Mouse (Mus musculus): ENCODE measurements around the gene Tma7. TPM values are rescaled to one million over a fixed set of nuclear protein-coding genes. Genes with fewer than 3 reads are reported as not detected.

Tma7 gene
- total RNA-seq, 2 experiments from 2014 or later = 348 to 352 TPM

- intact Hi-C loops (cut with DNase I) = no loop called here
- peak in 1 of 2 experiments; percentile 29 for DNase-seq (ENCODE audit: low spot score in 2 of 2)
These were observed 22.6 kb upstream of the Tma7 start for GRCm38 (mm10) chr9:109105011-109105410.

DNA sequence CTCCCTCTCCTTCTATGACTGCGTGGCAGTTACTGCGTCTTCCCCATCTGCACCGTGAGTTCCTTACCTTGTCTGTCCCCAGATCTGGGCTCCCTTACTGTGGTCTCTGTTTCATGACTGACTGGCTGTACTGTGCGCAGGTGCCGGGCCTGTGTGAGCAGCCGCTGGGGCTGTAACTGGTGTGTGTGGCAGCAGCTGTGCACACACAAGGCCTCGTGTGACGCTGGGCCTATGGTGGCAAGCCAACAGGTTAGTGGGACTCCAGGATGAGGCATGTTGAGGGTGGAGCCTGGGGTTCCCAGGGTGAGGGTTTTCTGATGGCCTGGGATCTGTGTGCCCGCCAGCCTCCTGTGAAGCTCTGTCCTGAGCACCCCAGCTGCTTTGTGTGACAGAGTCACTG, 21.7 kb upstream of the Tma7 start:
- DNase-seq (ENCODE audit: low spot score in 2 of 2) = no peak
- intact Hi-C loops (cut with DNase I) = no loop called here

DNA sequence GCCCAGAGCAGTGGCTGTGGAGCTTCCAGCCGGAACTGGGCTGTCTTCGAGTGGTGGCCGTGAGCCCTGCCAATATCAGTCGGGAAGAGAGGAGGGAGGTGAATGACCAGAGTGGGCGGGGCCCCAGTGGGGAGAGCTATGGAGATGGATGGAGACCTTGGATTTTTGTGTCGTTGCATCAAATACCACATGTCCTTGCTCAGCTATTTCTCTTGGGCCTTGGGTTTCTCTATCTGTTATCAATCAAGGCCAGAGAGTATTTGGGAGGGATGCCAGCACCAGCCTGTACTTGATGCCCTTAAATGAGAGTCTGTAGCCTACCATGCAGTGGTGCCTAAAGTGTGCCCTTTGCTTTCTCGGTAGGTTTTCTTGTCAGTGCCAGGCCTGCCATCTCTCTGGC, 20.9 kb upstream of the Tma7 start:
- intact Hi-C loops (cut with DNase I) = no loop called here
- DNase-seq (ENCODE audit: low spot score in 2 of 2) = no peak

DNA sequence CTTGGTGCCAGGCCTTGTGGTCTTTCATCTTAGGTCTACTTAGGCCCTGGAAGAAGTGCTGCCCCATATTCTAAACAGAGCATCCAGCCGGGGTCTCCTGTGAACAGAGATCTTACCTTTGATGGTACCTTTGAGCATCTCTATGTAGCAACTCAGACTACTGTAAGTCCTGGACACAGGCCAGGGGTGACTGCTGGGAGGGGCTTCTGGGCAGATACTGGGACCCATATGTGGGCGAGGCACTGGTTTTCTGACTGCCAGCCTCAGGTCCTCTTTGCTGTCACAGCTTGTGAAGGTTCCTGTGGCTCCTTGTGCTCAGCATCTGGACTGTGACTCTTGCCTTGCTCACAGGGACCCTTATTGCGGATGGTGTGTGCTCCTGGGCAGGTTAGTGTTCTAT, 20.2 kb upstream of the Tma7 start:
- no peak for DNase-seq (ENCODE audit: low spot score in 2 of 2)
- intact Hi-C loops (cut with DNase I) = no loop called here

GRCm38 (mm10) chr9:109101933-109102445, 19.6 kb upstream of the Tma7 start:
- intact Hi-C loops (cut with DNase I) = no loop called here
- DNase-seq (ENCODE audit: low spot score in 2 of 2) = no peak

DNA sequence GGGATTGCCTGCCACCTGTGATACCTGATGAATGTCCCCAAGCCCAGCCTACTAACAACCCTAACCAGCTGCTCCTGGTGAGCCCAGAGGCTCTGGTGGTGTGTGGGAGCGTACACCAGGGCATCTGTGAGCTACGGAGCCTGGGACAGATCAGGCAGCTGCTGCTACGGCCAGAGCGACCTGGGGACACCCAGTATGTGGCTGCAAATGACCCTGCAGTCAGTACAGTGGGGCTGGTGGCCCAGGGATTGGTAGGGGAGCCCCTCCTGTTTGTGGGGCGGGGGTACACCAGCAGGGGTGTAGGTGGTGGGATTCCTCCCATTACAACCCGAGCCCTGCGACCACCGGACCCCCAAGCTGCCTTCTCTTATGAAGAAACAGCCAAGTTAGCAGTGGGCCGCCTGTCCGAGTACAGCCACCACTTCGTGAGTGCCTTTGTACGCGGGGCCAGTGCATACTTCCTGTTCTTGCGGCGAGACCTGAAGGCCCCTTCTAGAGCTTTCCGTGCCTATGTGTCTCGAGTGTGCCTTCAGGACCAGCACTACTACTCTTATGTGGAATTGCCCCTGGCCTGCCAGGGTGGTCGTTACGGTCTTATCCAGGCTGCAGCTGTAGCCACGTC, 18.0 kb upstream of the Tma7 start:
- DNase-seq (ENCODE audit: low spot score in 2 of 2) = no peak
- intact Hi-C loops (cut with DNase I) = no loop called here

GRCm38 (mm10) chr9:109098969-109099368, 16.6 kb upstream of the Tma7 start:
- peak; percentile 26 to 31 for DNase-seq (ENCODE audit: low spot score in 2 of 2)
- intact Hi-C loops (cut with DNase I) = loop anchor here (10.0 kb wide), 1 partner anchor 736 kb away; the partner anchor contains the start of gene Nme6

GRCm38 (mm10) chr9:109098366-109098765, 16.0 kb upstream of the Tma7 start:
- intact Hi-C loops (cut with DNase I) = loop anchor here (10.0 kb wide), 1 partner anchor 736 kb away; the partner anchor contains the start of gene Nme6
- no peak for DNase-seq (ENCODE audit: low spot score in 2 of 2)

GRCm38 (mm10) chr9:109097831-109098230, 15.4 kb upstream of the Tma7 start:
- peak; percentile 54 to 58 for DNase-seq (ENCODE audit: low spot score in 2 of 2)
- intact Hi-C loops (cut with DNase I) = loop anchor here (10.0 kb wide), 1 partner anchor 737 kb away; the partner anchor contains the start of gene Nme6

GRCm38 (mm10) chr9:109097291-109097690, 14.9 kb upstream of the Tma7 start:
- DNase-seq (ENCODE audit: low spot score in 2 of 2) = no peak
- intact Hi-C loops (cut with DNase I) = loop anchor here (10.0 kb wide), 1 partner anchor 738 kb away; the partner anchor contains the start of gene Nme6

DNA sequence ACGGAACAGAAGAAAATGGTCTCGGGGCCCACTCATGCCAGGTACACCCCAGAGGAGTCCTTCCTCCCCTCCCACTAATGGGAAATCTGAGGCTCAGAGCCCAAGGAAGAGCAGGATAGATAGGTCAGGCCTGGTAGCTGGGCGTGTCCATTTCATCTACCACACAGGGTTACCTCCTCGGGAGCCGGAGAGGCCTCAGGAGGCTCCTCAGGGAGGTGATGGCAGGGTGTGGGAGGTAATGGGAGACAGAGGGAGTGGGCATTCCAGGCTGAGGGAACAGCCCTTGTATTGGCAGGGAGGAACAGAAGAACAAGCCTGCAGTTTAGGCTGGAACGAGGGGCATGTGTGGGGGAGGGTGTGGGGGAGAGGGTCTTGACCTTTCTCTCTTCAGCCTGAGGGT, 14.5 kb upstream of the Tma7 start:
- intact Hi-C loops (cut with DNase I) = loop anchor here (10.0 kb wide), 1 partner anchor 738 kb away; the partner anchor contains the start of gene Nme6
- DNase-seq (ENCODE audit: low spot score in 2 of 2) = no peak

DNA sequence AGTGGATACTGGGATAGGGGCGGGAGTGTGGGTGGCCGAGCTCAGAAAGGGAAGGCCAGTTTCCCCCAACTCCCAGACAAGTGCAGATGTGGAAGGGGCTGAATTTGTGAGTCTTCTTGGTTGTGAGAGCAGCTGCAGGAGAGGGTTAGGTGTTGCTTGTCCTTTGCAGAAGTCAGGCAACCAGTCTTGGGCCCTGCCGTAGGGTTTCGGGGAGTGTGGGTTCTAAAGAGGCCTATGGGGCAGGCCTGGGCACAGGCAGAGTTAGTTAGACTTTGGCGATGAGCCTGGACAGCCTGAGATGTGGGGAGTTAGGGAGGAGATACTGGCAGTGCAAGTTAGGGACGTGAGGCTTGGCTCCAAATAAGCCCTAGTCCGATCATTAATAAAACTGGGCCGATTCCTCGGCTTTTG, 13.9 kb upstream of the Tma7 start:
- no peak for DNase-seq (ENCODE audit: low spot score in 2 of 2)
- intact Hi-C loops (cut with DNase I) = loop anchor here (10.0 kb wide), 1 partner anchor 739 kb away; the partner anchor contains the start of gene Nme6

DNA sequence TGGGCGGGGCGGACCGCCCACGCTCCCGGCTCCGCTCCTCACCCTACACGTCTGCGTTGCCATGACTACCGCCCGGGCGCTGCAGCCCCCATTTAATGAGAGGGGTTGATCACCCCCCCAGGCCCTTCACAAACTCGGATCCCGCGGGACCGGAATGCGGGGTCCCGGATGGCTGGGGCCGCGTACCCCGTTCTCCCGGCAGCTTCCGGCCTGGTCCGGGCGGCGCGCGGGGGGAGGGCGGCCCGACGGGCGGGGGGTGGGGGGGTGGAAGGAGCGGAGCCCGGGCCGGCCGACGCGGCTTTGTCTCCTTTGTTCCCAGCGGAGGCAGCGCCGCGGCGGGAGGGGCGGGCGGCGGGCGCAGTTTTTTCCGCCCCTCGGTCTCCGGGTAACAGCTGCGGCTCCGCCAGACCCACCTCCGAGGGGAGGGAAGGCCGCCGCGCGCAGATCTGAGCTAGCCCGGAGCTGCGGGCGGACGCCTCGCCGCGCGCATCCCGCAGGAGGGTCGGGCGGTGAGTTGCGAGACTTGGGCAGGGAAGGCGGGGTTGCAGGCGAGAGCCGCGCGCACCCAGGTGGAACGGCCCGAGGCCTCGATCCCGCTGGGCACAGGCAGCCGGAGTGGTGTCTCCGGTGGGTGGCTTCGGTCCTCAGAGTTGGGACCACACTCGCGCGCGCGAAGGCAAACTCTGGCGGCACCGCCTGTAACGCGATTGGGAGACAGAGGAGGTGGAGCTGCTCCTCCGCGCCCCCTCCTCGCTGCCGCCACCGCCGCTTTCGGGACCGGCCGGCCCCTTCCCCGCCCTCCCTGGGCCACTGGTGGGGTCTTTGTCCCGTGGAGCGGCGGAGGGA, 13.0 kb upstream of the Tma7 start, which contains the start of gene Plxnb1:
Plxnb1 (plus strand) TSS at position 253 of the 846 bp plus-strand sequence.
- intact Hi-C loops (cut with DNase I) = loop anchor here (10.0 kb wide), 1 partner anchor 739 kb away; the partner anchor contains the start of gene Nme6
- DNase-seq (ENCODE audit: low spot score in 2 of 2) = peak; percentile 69 to 71

- intact Hi-C loops (cut with DNase I) = loop anchor here (10.0 kb wide), 1 partner anchor 740 kb away; the partner anchor contains the start of gene Nme6
- no peak for DNase-seq (ENCODE audit: low spot score in 2 of 2)
These were observed 12.3 kb upstream of the Tma7 start for GRCm38 (mm10) chr9:109094553-109095136.

- no peak for DNase-seq (ENCODE audit: low spot score in 2 of 2)
- intact Hi-C loops (cut with DNase I) = loop anchor here (10.0 kb wide), 1 partner anchor 741 kb away; the partner anchor contains the start of gene Nme6
These were observed 11.6 kb upstream of the Tma7 start for GRCm38 (mm10) chr9:109093786-109094552.

GRCm38 (mm10) chr9:109092799-109093198, 10.4 kb upstream of the Tma7 start:
- DNase-seq (ENCODE audit: low spot score in 2 of 2) = no peak
- intact Hi-C loops (cut with DNase I) = loop anchor here (10.0 kb wide), 1 partner anchor 742 kb away; the partner anchor contains the start of gene Nme6

DNA sequence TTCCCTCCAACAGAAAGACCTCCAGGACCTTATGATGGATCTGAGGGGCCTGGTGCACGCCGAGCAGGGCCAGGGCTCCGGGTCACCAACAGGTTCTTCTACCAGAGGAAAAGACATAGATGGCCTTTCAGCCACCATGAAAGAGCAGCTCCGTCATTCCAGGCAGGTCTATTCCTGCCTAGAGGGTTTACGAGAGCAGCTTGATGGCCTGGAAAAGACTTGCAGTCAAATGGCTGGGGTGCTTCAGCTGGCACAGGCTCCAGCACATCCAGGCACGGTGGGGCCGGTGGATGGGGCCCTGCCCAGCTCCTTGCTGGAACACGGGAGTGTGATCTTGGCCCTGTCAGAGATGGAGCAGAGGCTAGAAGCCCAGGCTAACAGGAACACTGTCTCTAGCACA, 9.4 kb upstream of the Tma7 start:
- no peak for DNase-seq (ENCODE audit: low spot score in 2 of 2)
- intact Hi-C loops (cut with DNase I) = loop anchor here (10.0 kb wide), 1 partner anchor 743 kb away; the partner anchor contains the start of gene Nme6

DNA sequence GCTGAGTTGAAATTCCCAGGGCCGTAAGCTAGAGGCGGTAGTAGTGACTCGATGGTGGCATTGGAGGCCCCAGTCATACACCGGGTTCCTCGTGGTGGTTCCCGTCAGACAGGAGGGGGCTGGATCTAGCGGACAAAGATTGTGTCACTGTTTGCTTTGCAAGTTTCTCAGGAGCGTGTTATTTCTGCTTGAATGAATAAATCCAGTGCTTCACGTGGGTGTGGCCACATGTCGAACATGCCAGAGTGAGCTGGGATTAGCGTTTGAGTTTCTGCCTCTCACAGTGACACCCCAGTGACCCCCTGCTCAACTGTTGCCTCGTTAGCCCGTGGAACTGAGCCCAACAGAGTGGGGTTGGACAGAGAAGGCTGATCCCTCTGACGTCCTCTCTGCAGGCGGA, 8.1 kb upstream of the Tma7 start:
- intact Hi-C loops (cut with DNase I) = loop anchor here (10.0 kb wide), 1 partner anchor 744 kb away; the partner anchor contains the start of gene Nme6
- DNase-seq (ENCODE audit: low spot score in 2 of 2) = peak in 1 of 2 experiments; percentile 26

DNA sequence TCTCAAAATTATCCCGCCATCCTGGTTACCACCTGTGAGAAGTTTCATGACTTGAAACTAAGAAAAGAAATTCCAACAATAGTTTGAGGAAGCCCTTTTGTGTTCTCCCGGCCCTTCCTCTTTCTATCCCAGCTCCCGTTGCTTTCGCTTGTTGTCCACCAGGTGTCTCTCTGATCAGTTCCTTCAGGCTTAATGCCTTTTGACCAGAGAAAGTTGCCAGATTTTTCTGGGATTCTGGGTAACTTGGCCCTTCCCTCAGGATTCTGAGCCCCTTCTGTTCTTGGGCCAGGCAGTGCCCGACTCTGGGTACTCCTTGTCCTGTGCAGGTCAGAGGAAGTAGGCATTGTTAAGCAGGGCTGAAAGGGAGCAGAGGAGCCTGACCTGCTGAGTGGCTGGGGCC, 5.6 kb upstream of the Tma7 start:
- peak; percentile 26 to 31 for DNase-seq (ENCODE audit: low spot score in 2 of 2)

More for the DNA sequence above, 5.6 kb upstream of the Tma7 start:
- intact Hi-C loops (cut with DNase I) = loop anchor here (2.0 to 5.0 kb wide), 2 partner anchors 35 to 774 kb away; no protein-coding TSS in a partner anchor
